ENCODE assay signal across 8 mouse cellular contexts in the genomic region with DNA sequence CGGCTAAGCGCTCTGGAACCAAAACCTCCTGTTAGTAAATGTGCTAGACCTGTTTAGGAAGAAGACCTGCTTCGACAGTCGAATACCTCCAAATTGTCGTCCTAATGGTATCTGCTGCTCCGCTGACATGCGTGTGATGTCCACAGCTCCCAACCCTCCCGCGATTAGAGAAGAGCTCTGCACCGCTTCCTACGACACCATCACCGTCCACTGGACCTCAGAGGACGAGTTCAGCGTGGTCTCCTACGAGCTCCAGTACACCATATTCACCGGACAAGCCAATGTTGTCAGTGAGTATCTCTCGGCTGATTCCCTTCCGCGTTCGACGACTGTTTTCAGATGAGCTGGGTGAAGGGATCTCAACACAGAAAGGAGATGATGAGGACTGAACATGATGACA. TPM values are rescaled to one million over a fixed set of nuclear protein-coding genes. Genes with fewer than 3 reads are reported as not detected.
DNase-seq lines count a peak whose midpoint lies in the region; ATAC-seq and TF ChIP-seq lines count a peak whose summit lies in the region.
"Not testable (repeated sequence)": the region's sequence is repeated elsewhere in the genome, so short reads cannot be mapped to it uniquely, and the experiment has no call there.

No protein-coding gene starts in this region.

- H3K27me3 ChIP-seq in limb, embryonic 10.5 days (ENCODE audit: low read depth, poor library complexity, severe bottlenecking); midbrain, embryonic 10.5 days (ENCODE audit: low read depth, poor library complexity, severe bottlenecking): not testable (repeated sequence)
- peaks cover 11% of the 10 kb centered on the region; the same call in 1 of the 2 replicates for H3K27me3 ChIP-seq in stomach, postnatal 0 days (ENCODE audit: control insufficient read depth, insufficient read depth, low read length)

- 93% methylated on average over 21 of the region's 21 CpGs for WGBS in limb, embryonic 10.5 days
- WGBS in midbrain, embryonic 10.5 days: 94% methylated on average over 21 of the region's 21 CpGs
- 63% methylated on average over 21 of the region's 21 CpGs for WGBS in stomach, postnatal 0 days

- H3K4me2 ChIP-seq in stomach, postnatal 0 days (replicated peaks; ENCODE audit: low read depth): not testable (repeated sequence)

- not testable (repeated sequence) for H3K4me1 ChIP-seq in limb, embryonic 10.5 days; midbrain, embryonic 10.5 days; stomach, postnatal 0 days (replicated peaks; ENCODE audit: control insufficient read depth, insufficient read depth)

- not testable (repeated sequence) for TF ChIP-seq CTCF in stomach, postnatal 0 days (IDR thresholded peaks at IDR 0.05; ENCODE audit: low read depth)

- H3K27ac ChIP-seq in limb, embryonic 10.5 days; midbrain, embryonic 10.5 days (replicated peaks); stomach, postnatal 0 days (replicated peaks): not testable (repeated sequence)

- H3K9ac ChIP-seq in stomach, postnatal 0 days (ENCODE audit: low read length): not testable (repeated sequence)

- not testable (repeated sequence) for TF ChIP-seq EP300 in stomach, postnatal 0 days (optimal IDR thresholded peaks at IDR 0.05)

- H3K4me3 ChIP-seq in limb, embryonic 10.5 days; midbrain, embryonic 10.5 days; stomach, postnatal 0 days (ENCODE audit: low read depth, low read length): not testable (repeated sequence)

- peaks cover 87% of the 10 kb centered on the region for H3K36me3 ChIP-seq in limb, embryonic 10.5 days
- peaks cover 90% of the 10 kb centered on the region for H3K36me3 ChIP-seq in midbrain, embryonic 10.5 days
- peaks cover 22% of the 10 kb centered on the region for H3K36me3 ChIP-seq in stomach, postnatal 0 days (ENCODE audit: control insufficient read depth, insufficient read depth, low read length)

- H3K9me3 ChIP-seq in limb, embryonic 10.5 days (replicated peaks): peaks cover 58% of the 10 kb centered on the region
- H3K9me3 ChIP-seq in midbrain, embryonic 10.5 days (replicated peaks): peaks cover 93% of the 10 kb centered on the region
- peaks cover 22% of the 10 kb centered on the region for H3K9me3 ChIP-seq in stomach, postnatal 0 days (ENCODE audit: control insufficient read depth, low read length)

- ATAC-seq in stomach, postnatal 0 days (ENCODE audit: low FRiP score, low TSS enrichment): not testable (repeated sequence)

- peak; percentile 5 for DNase-seq in A20 (ENCODE audit: low read depth, low spot score)
- DNase-seq in adrenal gland, postnatal 10 days: peak; percentile 32
- peak; percentile 1 for DNase-seq in embryo, embryonic 10.5 days (ENCODE audit: low spot score)
- peak; percentile 44 to 55 for DNase-seq in gastrocnemius, postnatal 4 days (ENCODE audit: low spot score in 2 of 2)
- DNase-seq in kidney, adult 9 months: peak; percentile 41
- peak; percentile 45 for DNase-seq in limb, embryonic 10.5 days (ENCODE audit: low spot score)
- DNase-seq in midbrain, embryonic 10.5 days (ENCODE audit: low spot score): peak; percentile 36
- peak; percentile 31 for DNase-seq in stomach, postnatal 0 days (ENCODE audit: low spot score)

RNA-seq across cellular contexts. Expression of a gene that starts 24.6 kb away (rescaled TPM):
- 100 to 1,000 TPM; 102 to 237 TPM for total RNA-seq in adrenal gland, postnatal 10 days (2021)
- 100 to 1,000 TPM in 1 of 2 experiments, 10 to 100 TPM in 1; 93.0 to 116 TPM for total RNA-seq in gastrocnemius, postnatal 4 days (2021)
- 253 and 254 TPM in 2 replicates for polyA plus RNA-seq in limb, embryonic 10.5 days (2016; fragmentation: Nextera tagmentation; extraction: Ambion mirVana)
- polyA plus RNA-seq in midbrain, embryonic 10.5 days (2016; fragmentation: Nextera tagmentation; extraction: Ambion mirVana): 224 and 306 TPM in 2 replicates
- 90.6 and 93.1 TPM in 2 replicates for polyA plus RNA-seq in stomach, postnatal 0 days (2015; fragmentation: Nextera tagmentation; extraction: Ambion mirVana)
